Mouse (Mus musculus): ENCODE data around the gene Hs2st1. TPM values are rescaled to one million over a fixed set of nuclear protein-coding genes. Genes with fewer than 3 reads are reported as not detected.
A peak's percentile ranks its signal among the peaks of the same experiment; 100 is the strongest.

Gene Hs2st1
- polyA plus RNA-seq, 1 experiment from 2014 or later = 7.2 TPM

DNA sequence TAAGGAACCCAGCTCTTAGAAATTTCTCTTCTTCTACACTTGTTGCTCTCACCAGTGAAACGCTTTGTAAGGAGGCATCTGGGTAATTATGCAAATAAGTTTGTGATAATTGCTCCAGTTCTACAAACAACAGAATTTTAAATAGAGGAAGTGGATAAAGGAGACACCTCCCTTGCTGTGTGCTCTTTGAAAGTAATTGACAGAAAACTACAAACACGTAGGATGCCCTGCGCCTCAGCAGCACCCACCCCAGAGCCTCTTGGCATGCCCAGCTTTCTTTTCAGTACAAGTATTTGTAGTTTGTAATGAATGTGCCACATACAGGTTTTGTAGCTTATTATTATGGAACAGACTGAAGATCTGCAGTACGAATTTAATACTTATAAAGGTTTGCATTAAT is 27.1 kb upstream of the Hs2st1 start:
- Histone ChIP-seq H3K9me3 (ENCODE audit: control insufficient read depth, low read length) (no peaks in the 10 kb centered on the region), H3K4me2 (no peak overlapping the region), H3K4me1 (replicated peaks; ENCODE audit: control insufficient read depth, insufficient read depth, low read length) (0 out of 2 replicates have a peak, but pooled peaks cover 2% of the 10 kb centered on the region), H3K27ac (ENCODE audit: low read depth, low read length) (no peak overlapping the region), H3K36me3 (ENCODE audit: control insufficient read depth, insufficient read depth, low read length) (peaks cover 21% of the 10 kb centered on the region), H3K4me3 (ENCODE audit: low read depth, low read length) (no peak overlapping the region), H3K9ac (ENCODE audit: low read depth, low read length) (no peak overlapping the region), H3K27me3 (replicated peaks; ENCODE audit: control insufficient read depth, insufficient read depth, low read length) (no peaks in the 10 kb centered on the region)
- DNase-seq (ENCODE audit: low spot score) = no peak
- ATAC-seq (replicated peaks; ENCODE audit: low FRiP score) = no peak
- WGBS = 88% methylated on average over 4 of the region's 4 CpGs

DNA sequence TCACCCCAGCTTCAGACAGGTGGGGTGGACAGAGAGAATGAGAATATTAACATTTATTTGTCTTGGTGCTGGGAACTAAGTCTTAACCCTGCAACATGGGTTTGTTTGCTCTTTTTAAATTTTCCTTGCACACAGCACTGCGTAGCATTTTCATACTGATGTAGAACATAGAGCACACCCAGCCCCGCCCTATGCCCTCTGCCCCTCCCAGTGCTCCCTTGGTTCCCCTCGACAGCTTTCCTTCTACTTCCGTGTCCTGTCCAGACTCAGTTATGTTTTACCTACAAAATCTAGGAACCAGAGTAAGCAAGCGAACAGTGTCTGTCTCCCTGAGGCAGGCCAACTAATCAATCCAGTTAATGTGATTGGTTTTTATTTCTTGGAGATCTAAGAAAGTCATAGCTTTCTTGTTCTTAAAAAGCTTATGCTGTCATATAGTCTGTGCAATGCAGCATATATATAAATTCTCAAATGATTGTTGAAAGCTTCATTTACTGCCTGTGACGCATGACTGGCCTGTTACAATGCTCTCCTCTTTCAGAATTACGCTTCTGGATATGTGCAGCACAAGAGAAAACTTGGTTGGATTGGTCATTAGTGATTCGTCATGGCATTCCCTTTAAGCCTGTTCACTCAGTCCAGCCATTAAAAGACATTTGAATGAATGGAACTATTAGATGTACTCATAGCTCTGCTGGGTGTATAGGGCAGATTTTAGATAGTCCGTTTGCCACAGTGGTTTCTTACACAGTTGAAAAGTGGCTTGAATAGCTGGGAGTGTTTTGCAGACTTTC is 23.2 kb upstream of the Hs2st1 start:
- 82% methylated on average over 9 of the region's 9 CpGs for WGBS
- Histone ChIP-seq H3K4me2 (no peak overlapping the region), H3K36me3 (ENCODE audit: control insufficient read depth, insufficient read depth, low read length) (peaks cover 25% of the 10 kb centered on the region), H3K4me1 (replicated peaks; ENCODE audit: control insufficient read depth, insufficient read depth, low read length) (0 out of 2 replicates have a peak, but pooled peaks cover 2% of the 10 kb centered on the region), H3K9ac (ENCODE audit: low read depth, low read length) (no peak overlapping the region), H3K4me3 (ENCODE audit: low read depth, low read length) (no peak overlapping the region), H3K27ac (ENCODE audit: low read depth, low read length) (no peak overlapping the region), H3K9me3 (ENCODE audit: control insufficient read depth, low read length) (no peaks in the 10 kb centered on the region), H3K27me3 (replicated peaks; ENCODE audit: control insufficient read depth, insufficient read depth, low read length) (no peaks in the 10 kb centered on the region)
- ATAC-seq (replicated peaks; ENCODE audit: low FRiP score) = no peak; the same call in 1 of the 2 replicates
- no peak for DNase-seq (ENCODE audit: low spot score)

DNA sequence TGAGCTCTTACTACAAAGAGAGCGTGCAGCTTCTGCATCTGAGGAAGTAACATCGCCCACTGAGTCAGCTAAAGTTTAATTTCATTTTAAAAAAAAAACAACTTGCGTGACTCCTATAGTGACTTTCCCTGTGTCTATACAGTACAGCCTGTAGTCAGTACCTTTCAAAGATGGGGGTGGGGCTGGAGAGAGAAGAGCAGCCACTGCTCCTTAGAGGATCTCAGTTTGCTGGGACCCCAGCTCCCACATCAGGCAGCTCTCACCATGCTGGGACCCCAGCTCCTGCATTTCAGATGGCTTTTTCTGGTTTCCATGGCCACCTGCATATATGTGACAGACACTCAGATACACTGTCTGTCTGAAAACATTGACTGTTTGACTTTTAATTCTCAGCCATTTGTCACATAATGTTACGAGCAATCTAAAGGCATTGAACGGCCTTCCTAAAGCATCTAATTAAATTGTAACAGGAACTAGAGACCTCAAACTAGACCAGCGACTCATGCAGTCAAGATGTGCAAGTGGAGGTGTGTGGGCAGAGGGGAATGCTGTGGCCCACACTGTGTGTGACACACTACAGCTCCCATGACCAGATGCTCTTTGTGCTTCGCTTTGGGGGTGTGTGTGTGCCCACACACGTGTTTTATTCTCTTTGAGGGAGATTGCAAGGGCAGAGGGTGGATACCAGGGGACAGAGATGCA is 19.4 kb upstream of the Hs2st1 start:
- 91% methylated on average over 8 of the region's 8 CpGs for WGBS
- H3K4me2 ChIP-seq = no peak overlapping the region
- H3K4me1 ChIP-seq (replicated peaks; ENCODE audit: control insufficient read depth, insufficient read depth, low read length) = 0 out of 2 replicates have a peak, but pooled peaks cover 5% of the 10 kb centered on the region
- no peaks in the 10 kb centered on the region for H3K9me3 ChIP-seq (ENCODE audit: control insufficient read depth, low read length)
- ATAC-seq (replicated peaks; ENCODE audit: low FRiP score) (no peak), DNase-seq (ENCODE audit: low spot score) (no peak)
- H3K27ac ChIP-seq (ENCODE audit: low read depth, low read length) = no peak overlapping the region
- H3K27me3 ChIP-seq (replicated peaks; ENCODE audit: control insufficient read depth, insufficient read depth, low read length) = no peaks in the 10 kb centered on the region
- no peak overlapping the region for H3K4me3 ChIP-seq (ENCODE audit: low read depth, low read length)
- no peak overlapping the region for H3K9ac ChIP-seq (ENCODE audit: low read depth, low read length)
- peaks cover 23% of the 10 kb centered on the region for H3K36me3 ChIP-seq (ENCODE audit: control insufficient read depth, insufficient read depth, low read length)

DNA sequence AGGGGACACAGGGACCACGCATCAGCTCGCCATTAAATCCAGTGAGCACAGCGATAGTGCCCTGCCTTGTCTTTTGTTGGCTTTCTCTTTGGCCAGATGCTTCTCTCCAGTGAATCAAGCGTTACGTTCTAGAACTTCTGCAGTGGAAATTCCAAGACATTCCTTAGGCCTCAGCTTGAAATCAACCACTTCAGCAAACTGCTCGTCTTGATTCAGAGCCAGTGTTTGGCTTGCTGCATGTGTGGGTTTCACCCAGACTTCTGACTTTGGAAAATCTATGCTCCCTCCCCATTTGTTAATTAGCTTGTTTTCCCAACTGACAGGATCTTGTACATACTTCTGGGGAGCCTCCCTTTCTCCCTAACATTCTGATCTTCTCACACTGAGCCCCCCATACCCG is 16.8 kb upstream of the Hs2st1 start:
- no peak overlapping the region for H3K9ac ChIP-seq (ENCODE audit: low read depth, low read length)
- H3K4me1 ChIP-seq (replicated peaks; ENCODE audit: control insufficient read depth, insufficient read depth, low read length) = peaks cover 7% of the 10 kb centered on the region
- no peak overlapping the region for H3K4me3 ChIP-seq (ENCODE audit: low read depth, low read length)
- WGBS = 91% methylated on average over 7 of the region's 7 CpGs
- DNase-seq (ENCODE audit: low spot score) (no peak), ATAC-seq (replicated peaks; ENCODE audit: low FRiP score) (no peak)
- H3K27ac ChIP-seq (ENCODE audit: low read depth, low read length) = no peak overlapping the region
- no peaks in the 10 kb centered on the region for H3K27me3 ChIP-seq (replicated peaks; ENCODE audit: control insufficient read depth, insufficient read depth, low read length)
- H3K4me2 ChIP-seq = no peak overlapping the region
- no peaks in the 10 kb centered on the region for H3K9me3 ChIP-seq (ENCODE audit: control insufficient read depth, low read length)
- H3K36me3 ChIP-seq (ENCODE audit: control insufficient read depth, insufficient read depth, low read length) = peaks cover 30% of the 10 kb centered on the region

DNA sequence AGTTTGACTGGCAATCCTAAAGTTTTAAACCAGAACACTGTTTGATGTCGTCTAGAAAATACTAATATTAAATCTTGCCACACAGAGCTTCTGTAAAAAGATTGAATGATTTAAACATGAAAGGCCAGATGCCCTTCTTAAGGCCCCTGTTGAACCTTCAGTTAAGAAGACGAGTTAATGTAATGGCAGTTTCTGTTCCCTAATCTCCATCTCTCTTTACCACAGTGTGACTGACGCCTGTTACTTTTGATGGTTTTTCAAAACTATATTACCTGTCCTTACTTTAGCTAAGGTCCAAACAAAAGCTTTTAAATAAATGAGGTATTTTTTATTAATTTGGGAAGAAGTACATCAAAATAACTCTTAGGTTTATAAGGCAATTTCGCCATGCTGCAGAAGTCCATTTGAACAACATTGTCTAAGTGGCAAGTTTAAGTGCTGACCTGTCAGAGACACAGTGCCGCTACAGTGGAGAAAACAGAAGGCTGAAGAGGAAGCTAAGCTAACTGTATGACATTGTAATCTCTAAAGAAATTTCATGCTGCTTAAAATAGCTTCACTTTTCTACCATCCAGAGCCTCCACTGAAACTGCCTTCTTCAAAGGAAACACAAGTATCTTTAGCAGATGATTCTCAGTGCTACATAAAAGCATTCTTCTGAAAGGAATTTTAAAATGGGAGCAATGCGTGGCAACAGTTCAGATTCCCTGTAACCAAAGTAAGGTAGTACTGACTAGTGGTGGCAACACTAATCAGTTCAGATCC is 15.0 kb upstream of the Hs2st1 start:
- DNase-seq (ENCODE audit: low spot score) = no peak

DNA sequence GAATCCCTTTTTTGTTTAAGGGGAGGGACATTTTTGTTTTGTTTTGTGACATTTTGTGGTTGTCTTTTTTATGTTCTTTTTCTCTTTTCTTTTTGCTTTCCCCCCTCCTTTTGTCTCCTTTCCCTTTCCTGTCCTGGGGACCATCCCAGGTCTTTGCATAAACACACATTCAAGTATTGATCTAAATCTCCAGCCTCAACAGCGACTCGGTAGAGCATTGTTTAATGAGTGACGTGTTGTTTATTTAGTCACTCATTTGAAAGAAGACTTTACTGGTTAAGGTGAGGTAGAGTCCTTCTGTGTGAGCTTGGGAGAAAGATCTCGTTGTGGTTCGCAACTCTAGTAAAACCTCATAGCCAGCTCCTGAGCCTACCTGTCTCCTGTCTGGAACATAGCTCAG is 13.8 kb upstream of the Hs2st1 start:
- peak; percentile 40; the same call in 1 of the 2 replicates for ATAC-seq (replicated peaks; ENCODE audit: low FRiP score)
- no peak overlapping the region; the same call in 1 of the 2 replicates for H3K27ac ChIP-seq (ENCODE audit: low read depth, low read length)
- H3K9ac ChIP-seq (ENCODE audit: low read depth, low read length) = no peak overlapping the region
- H3K4me1 ChIP-seq (replicated peaks; ENCODE audit: control insufficient read depth, insufficient read depth, low read length) = peaks cover 12% of the 10 kb centered on the region
- WGBS = 73% methylated on average over 5 of the region's 5 CpGs
- no peak overlapping the region for H3K4me3 ChIP-seq (ENCODE audit: low read depth, low read length)
- H3K36me3 ChIP-seq (ENCODE audit: control insufficient read depth, insufficient read depth, low read length) = peaks cover 23% of the 10 kb centered on the region
- H3K9me3 ChIP-seq (ENCODE audit: control insufficient read depth, low read length) = no peaks in the 10 kb centered on the region
- no peaks in the 10 kb centered on the region for H3K27me3 ChIP-seq (replicated peaks; ENCODE audit: control insufficient read depth, insufficient read depth, low read length)
- no peak for DNase-seq (ENCODE audit: low spot score)
- peak overlapping the region; percentile 16; the same call in 1 of the 2 replicates for H3K4me2 ChIP-seq

More for the DNA sequence above, 15.0 kb upstream of the Hs2st1 start:
- WGBS = 81% methylated on average over 6 of the region's 6 CpGs
- peaks cover 26% of the 10 kb centered on the region for H3K36me3 ChIP-seq (ENCODE audit: control insufficient read depth, insufficient read depth, low read length)
- no peaks in the 10 kb centered on the region for H3K9me3 ChIP-seq (ENCODE audit: control insufficient read depth, low read length)
- H3K9ac ChIP-seq (ENCODE audit: low read depth, low read length) = no peak overlapping the region
- H3K4me1 ChIP-seq (replicated peaks; ENCODE audit: control insufficient read depth, insufficient read depth, low read length) = peaks cover 12% of the 10 kb centered on the region
- no peaks in the 10 kb centered on the region for H3K27me3 ChIP-seq (replicated peaks; ENCODE audit: control insufficient read depth, insufficient read depth, low read length)
- no peak for ATAC-seq (replicated peaks; ENCODE audit: low FRiP score)
- no peak overlapping the region for H3K4me3 ChIP-seq (ENCODE audit: low read depth, low read length)
- H3K4me2 ChIP-seq = no peak overlapping the region
- no peak overlapping the region for H3K27ac ChIP-seq (ENCODE audit: low read depth, low read length)

DNA sequence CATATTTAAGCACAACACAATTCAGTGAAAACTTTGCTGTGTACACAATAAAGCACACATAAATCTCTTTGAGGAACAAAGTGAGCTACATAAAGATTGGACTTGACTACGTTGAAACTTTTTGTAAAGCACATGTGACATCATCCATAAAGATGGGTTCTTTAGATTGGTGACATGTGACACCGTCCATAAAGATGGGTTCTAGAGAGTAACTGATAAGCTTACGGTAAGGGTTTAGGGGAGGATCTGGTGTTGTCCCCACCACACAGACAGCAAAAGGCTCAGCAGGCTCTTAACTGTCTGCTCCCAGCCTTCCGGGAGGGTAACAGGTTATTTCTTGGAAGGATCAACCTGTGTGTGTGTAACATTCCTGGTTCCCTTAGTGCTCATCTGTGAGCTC is 12.3 kb upstream of the Hs2st1 start:
- no peak overlapping the region for H3K4me2 ChIP-seq
- no peaks in the 10 kb centered on the region for H3K27me3 ChIP-seq (replicated peaks; ENCODE audit: control insufficient read depth, insufficient read depth, low read length)
- DNase-seq (ENCODE audit: low spot score) (no peak), ATAC-seq (replicated peaks; ENCODE audit: low FRiP score) (no peak)
- no peak overlapping the region for H3K4me3 ChIP-seq (ENCODE audit: low read depth, low read length)
- no peak overlapping the region for H3K9ac ChIP-seq (ENCODE audit: low read depth, low read length)
- H3K27ac ChIP-seq (ENCODE audit: low read depth, low read length) = no peak overlapping the region
- H3K36me3 ChIP-seq (ENCODE audit: control insufficient read depth, insufficient read depth, low read length) = peaks cover 21% of the 10 kb centered on the region
- peaks cover 17% of the 10 kb centered on the region for H3K4me1 ChIP-seq (replicated peaks; ENCODE audit: control insufficient read depth, insufficient read depth, low read length)
- H3K9me3 ChIP-seq (ENCODE audit: control insufficient read depth, low read length) = no peaks in the 10 kb centered on the region
- 66% methylated on average over 4 of the region's 4 CpGs for WGBS

DNA sequence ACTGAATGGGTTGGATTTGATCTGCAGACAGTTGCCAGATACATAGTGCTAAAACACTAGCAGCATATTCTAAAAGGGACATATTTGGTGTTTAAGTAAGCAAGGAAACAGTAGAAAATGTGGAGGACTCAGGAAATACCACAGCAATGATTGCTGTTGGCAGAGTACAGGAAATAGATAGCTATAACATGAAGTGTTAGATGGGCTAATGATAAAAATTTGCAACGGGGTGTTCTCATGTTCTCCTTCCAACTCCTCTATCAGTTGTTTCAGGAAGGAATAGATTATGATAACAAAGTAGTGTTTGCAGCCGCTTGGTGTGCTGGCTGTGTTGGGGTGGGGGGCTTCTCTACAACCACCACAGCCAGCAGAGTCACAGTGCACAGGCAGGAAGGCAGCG is 11.9 kb upstream of the Hs2st1 start:
- 46% methylated on average over 3 of the region's 3 CpGs for WGBS
- Histone ChIP-seq H3K9me3 (ENCODE audit: control insufficient read depth, low read length) (no peaks in the 10 kb centered on the region), H3K4me1 (replicated peaks; ENCODE audit: control insufficient read depth, insufficient read depth, low read length) (peaks cover 18% of the 10 kb centered on the region), H3K36me3 (ENCODE audit: control insufficient read depth, insufficient read depth, low read length) (peaks cover 16% of the 10 kb centered on the region), H3K9ac (ENCODE audit: low read depth, low read length) (no peak overlapping the region), H3K27ac (ENCODE audit: low read depth, low read length) (0 out of 2 replicates have a peak overlapping the region, but pooled peaks have one; percentile 14), H3K4me3 (ENCODE audit: low read depth, low read length) (no peak overlapping the region), H3K4me2 (no peak overlapping the region), H3K27me3 (replicated peaks; ENCODE audit: control insufficient read depth, insufficient read depth, low read length) (no peaks in the 10 kb centered on the region)
- DNase-seq (ENCODE audit: low spot score) (no peak), ATAC-seq (replicated peaks; ENCODE audit: low FRiP score) (no peak)
